Mouse (Mus musculus) cerebellum, adult 9-11 months (tissue): ENCODE data around the gene Gucy2g.

Experiments used
- DNase-seq: peaks from one replicate; pipeline ENCODE4 v3.0.0; 2022

Gucy2g gene

GRCm38 (mm10) chr19:55247563-55247962 is 6.5 kb upstream of the Gucy2g start:
- no peak for DNase-seq

GRCm38 (mm10) chr19:55244791-55245231 is 3.8 kb upstream of the Gucy2g start:
- DNase-seq, result no peak

DNA sequence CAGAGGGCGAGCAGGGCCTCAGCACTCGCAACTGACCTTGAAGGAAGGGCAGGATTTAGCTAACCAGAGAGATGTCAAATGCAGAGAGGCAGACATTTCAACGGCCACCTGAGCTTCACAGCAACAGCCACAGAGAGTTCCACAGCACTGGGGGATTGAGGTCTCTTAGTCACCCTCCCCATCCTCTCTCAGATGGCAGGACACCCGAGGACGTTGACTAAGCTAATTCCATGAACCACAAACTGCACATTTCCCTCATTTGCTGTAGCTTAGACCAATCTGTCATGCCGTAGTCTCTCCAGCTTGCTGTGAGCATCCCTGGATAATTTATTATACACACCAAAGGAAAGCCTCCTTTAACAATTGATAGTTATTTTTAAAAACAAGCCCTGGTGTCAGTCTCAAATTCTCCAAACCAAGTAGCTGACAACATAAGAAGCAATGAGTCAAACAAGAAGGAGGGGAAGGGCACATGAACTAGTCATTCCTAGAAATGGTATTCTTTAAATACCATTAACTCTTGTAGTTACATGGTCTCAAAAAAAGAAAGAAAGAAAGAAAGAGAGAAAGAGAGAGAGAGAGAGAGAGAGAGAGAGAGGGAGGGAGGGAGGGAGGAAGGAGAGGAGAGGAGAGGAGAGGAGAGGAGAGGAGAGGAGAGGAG is 1.1 kb downstream of the Gucy2g start:
- DNase-seq, result no peak

- no peak for DNase-seq
Observed at GRCm38 (mm10) chr19:55236564-55236963, 4.5 kb downstream of the Gucy2g start.

DNA sequence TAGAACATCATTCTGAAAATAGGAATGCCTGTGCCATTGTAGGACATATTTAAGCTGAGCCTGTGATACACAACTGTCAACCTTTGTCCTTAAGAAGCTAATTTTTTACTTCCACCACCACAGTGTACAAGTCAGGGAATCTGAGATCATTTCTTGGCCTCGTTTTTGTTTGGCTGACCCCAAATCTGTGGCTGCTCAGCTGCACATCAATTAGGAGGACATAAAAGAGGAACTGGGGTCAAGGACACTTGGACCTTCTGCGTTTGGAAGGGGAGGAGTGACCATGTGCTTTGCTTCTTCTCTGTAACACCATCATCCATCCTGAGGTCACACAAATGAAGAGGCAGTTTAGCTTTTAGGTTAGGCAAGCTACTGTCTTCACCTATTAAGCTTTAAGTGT is 5.0 kb downstream of the Gucy2g start:
- DNase-seq, result no peak

DNA sequence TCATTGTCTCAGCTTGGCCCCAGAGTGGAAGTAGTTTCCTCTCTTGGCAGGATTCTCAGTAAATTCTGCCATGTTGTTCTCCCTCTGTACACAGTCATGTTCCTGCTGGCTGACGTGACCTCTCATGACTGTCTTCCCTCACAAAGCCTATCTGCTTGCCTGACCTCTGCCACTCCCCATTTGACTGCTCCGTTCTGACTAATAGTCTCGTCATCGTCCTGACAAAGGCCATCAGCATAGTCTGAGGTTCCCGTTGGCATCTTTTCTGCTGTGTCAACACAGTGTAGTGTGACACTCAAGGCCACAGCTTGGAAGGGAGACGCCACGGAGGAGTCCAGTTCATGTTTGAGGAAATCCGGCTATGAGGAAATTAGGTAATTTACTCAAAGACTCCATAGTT is 8.9 kb downstream of the Gucy2g start:
- no peak for DNase-seq

- no peak for DNase-seq
Observed at GRCm38 (mm10) chr19:55231081-55231480, 10.0 kb downstream of the Gucy2g start.

GRCm38 (mm10) chr19:55227135-55227534 is 13.9 kb downstream of the Gucy2g start:
- no peak for DNase-seq

DNA sequence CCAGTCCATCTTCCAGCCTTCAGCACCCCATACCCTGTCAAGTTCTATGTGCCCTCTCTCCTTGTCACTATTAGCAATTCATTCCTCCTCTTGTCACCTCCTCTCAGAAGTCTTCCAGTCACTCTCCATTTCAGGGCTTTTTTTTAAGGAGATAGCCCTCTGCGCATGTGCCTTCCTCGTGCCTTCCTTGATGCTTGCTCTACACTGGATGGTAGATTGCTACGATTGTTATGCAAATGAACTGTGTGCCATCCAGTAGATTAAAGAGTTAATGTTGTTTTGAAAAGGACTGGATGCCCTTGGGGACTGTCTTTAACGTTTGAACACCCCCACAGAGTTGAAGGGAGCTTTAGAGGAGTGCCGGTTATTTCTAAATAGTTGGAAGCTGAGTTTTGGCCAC is 14.4 kb downstream of the Gucy2g start:
- DNase-seq, result no peak

GRCm38 (mm10) chr19:55222268-55222667 is 18.8 kb downstream of the Gucy2g start:
- no peak for DNase-seq

GRCm38 (mm10) chr19:55221208-55221607 is 19.8 kb downstream of the Gucy2g start:
- DNase-seq, result no peak

DNA sequence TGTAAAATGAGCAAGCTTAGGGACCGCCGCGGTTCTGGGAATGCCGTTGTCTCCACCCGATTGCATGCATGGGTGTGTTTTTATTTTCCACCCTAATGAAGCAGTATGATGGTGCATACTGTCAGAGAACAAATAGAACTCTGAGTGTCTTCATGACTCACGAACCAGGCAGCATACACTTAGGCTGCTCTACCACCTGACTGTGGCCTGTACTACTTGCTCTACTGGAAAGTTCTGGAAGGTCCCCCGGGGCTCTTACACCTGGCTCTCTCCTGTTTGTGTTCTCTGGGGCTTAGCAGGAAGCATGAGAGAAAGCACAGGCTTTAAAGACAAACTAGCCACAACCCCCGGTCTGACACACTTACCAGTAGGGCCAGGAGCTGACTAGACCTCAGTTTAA is 21.7 kb downstream of the Gucy2g start:
- DNase-seq, result no peak

DNA sequence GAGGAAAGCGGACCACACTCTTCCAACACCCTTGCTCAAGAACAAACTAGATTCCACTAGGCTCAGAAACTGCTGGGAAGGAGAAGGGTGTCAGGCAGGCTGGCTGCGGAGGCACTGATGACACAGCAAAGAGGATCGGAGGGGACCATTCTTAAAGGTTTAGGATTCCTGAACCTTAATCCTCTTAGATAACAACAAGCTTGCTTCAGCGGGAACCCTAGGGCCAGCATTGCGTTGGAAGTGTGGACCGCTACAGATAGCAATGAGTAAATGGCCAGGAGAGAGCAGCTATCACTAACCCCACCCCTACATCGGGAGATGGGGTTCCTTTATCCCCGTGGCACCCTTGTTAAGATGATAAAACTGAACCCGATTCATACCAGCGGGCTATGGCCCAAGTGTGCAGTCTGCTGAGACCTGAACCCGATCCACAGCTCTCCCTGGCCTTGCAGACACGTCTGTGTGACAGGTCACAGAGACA is 22.3 kb downstream of the Gucy2g start:
- DNase-seq, result no peak

DNA sequence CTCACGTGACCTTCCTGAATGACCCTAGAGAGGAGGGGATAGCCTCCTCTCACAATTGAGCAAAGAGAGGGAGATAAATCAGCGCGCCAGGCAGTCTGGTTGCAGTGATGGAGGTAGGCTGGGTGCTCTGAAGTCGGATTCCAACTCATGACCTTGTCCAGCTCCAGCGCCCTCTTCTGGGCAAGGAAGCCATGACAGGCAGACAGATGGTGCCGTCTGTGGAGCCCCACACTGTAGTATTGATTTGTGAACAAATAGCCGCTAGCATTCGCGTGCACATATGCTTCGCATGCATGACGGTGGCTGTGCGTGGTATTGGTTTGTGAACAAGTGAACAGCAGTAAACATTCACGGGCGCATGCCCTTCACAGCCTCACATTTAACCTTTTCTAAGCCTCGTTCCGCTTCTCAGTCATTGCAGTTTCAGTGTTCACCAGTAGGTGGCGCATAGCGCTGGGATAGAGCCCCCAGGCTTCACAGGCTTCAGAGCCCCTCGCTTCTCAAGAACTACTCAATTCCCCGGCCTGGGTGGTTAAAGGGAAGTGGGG is 22.8 kb downstream of the Gucy2g start:
- DNase-seq, result peak; percentile 68

DNA sequence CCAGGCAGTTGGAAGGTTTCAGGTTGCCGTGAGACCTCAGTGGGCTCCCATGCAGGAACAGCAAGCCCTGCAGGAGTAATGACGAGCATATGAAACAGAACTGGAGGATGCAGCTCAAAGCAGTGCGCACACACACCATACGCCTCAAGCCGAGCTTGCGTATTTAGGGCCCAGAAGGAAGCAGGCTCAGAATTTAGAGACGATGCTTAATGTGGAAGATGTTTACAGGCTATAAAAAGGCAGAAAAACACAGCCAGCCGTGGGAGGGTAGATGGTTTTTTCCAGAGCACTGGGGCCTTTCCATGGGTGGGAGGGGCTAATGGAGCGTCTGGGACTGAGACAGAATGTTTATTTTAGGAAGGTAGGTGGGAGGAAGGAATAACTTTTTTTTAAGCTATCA is 23.7 kb downstream of the Gucy2g start:
- no peak for DNase-seq

DNA sequence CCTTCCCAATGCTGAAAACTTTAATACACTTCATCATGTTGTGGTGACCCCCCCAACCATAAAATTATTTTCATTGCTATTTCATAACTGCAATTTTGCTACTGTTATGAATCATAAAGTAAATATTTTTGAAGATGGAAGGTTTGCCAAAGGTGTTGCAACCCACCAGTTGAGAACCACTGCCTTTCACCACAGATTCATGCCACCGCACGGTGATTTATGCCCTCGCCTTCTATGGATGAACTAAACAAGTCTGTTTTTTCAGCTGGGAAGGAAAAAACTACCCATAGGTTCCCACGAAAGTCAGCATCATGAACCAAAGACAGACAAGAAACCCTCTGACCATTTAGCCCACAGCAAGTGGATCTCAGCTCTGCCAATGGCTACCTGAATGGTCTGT is 24.2 kb downstream of the Gucy2g start:
- no peak for DNase-seq

- DNase-seq, result no peak
Observed at GRCm38 (mm10) chr19:55213617-55214340, 27.3 kb downstream of the Gucy2g start.

DNA sequence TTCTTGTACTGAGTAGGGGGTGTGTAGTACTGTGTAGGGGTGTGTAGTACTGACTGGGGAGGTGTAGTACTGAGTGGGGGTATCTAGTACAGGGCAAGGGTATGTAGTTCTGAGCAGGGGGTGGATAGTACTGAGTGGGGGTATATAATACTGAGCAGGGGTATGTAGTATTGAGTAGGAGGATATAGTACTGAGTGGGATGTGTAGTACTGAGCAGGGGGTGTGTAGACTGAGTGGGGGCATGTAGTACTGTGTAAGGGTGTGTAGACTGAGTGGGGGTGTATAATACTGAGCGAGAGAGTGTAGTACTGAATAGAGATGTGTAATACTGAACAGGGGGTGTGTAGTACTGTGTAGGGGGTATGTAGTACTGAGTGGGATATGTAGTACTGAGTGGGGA is 29.3 kb downstream of the Gucy2g start:
- no peak for DNase-seq

- DNase-seq, result no peak
Observed at GRCm38 (mm10) chr19:55209084-55209483, 32.0 kb downstream of the Gucy2g start.

DNA sequence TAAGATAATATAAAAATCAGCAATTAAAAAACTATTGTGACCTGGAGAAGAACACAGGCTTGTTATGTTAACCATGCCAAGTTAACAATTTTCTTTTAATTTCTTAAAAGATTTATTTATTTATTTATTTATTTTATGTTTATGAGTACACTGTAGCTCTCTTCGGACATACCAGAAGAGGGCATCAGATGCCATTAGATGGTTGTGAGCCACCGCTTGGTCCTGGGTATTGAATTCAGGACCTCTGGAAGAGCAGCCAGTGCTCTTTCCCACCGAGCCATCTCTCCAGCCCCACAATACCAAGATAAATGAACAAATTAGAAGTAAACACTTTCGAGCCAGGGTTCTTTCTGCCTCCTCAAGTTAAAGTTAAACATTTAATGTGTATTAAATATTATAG is 32.4 kb downstream of the Gucy2g start:
- no peak for DNase-seq

GRCm38 (mm10) chr19:55207746-55208538 is 33.1 kb downstream of the Gucy2g start:
- DNase-seq, result no peak

GRCm38 (mm10) chr19:55207205-55207604 is 33.8 kb downstream of the Gucy2g start:
- no peak for DNase-seq

- DNase-seq, result peak; percentile 30
Observed at GRCm38 (mm10) chr19:55206482-55207138, 34.4 kb downstream of the Gucy2g start.
